34 mouse cellular contexts compared by ENCODE assay signal in genomic region chr10:92400587-92401090, GRCm38 (mm10).
A peak's percentile ranks its signal among the peaks of the same experiment; 100 is the strongest.
DNase-seq lines count a peak whose midpoint lies in the region; ATAC-seq and TF ChIP-seq lines count a peak whose summit lies in the region.
"Had no signal": no experiment of that assay in that cellular context is flagged by ENCODE, and none has a peak within 500 bp of the region (broad histone marks: within the 10 kb centered on the region; RNA-seq: fewer than 3 reads in every experiment).

No protein-coding gene starts in this region.

- no peak for TF ChIP-seq CTCF in forebrain, postnatal 0 days (IDR thresholded peaks at IDR 0.05; ENCODE audit: low read depth)

- H3K9me3 ChIP-seq in forebrain, embryonic 13.5 days (replicated peaks): no peaks in the 10 kb centered on the region
- H3K9me3 ChIP-seq in forebrain, postnatal 0 days (ENCODE audit: low read length): no peaks in the 10 kb centered on the region
- no peaks in the 10 kb centered on the region for H3K9me3 ChIP-seq in midbrain, embryonic 10.5 days (replicated peaks)
- no peaks in the 10 kb centered on the region for H3K9me3 ChIP-seq in midbrain, embryonic 15.5 days
- H3K9me3 ChIP-seq: embryonic facial prominence, embryonic 13.5 days; heart, embryonic 10.5 days; heart, embryonic 15.5 days; limb, embryonic 10.5 days; limb, embryonic 15.5 days; liver, embryonic 13.5 days; neural tube, embryonic 15.5 days; stomach, embryonic 15.5 days had no signal

- WGBS in forebrain, embryonic 13.5 days: 66% methylated on average over 5 of the region's 5 CpGs
- WGBS in forebrain, postnatal 0 days: 62% methylated on average over 5 of the region's 5 CpGs
- 86% methylated on average over 5 of the region's 5 CpGs for WGBS in midbrain, embryonic 10.5 days
- 66% methylated on average over 5 of the region's 5 CpGs for WGBS in midbrain, embryonic 15.5 days

- H3K4me3 ChIP-seq in forebrain, embryonic 13.5 days: no peak overlapping the region
- H3K4me3 ChIP-seq in forebrain, postnatal 0 days (ENCODE audit: low read depth, low read length): no peak overlapping the region
- no peak overlapping the region for H3K4me3 ChIP-seq in midbrain, embryonic 10.5 days
- no peak overlapping the region for H3K4me3 ChIP-seq in midbrain, embryonic 15.5 days
- H3K4me3 ChIP-seq: embryonic facial prominence, embryonic 13.5 days; erythroblast, embryonic 14.5 days; heart, embryonic 10.5 days; heart, embryonic 15.5 days; limb, embryonic 10.5 days; limb, embryonic 15.5 days; liver, embryonic 13.5 days; megakaryocyte, embryonic 14.5 days; neural tube, embryonic 15.5 days; stomach, embryonic 15.5 days had no signal

- H3K27me3 ChIP-seq in forebrain, embryonic 13.5 days: peaks cover under 1% of the 10 kb centered on the region; the same call in 1 of the 2 replicates
- H3K27me3 ChIP-seq in forebrain, postnatal 0 days (ENCODE audit: insufficient read depth, low read length): no peaks in the 10 kb centered on the region
- no peaks in the 10 kb centered on the region for H3K27me3 ChIP-seq in midbrain, embryonic 10.5 days (ENCODE audit: low read depth, poor library complexity, severe bottlenecking)
- no peaks in the 10 kb centered on the region for H3K27me3 ChIP-seq in midbrain, embryonic 15.5 days (replicated peaks)
- H3K27me3 ChIP-seq: embryonic facial prominence, embryonic 13.5 days; heart, embryonic 15.5 days; limb, embryonic 15.5 days; liver, embryonic 13.5 days; megakaryocyte, embryonic 14.5 days; neural tube, embryonic 15.5 days; stomach, embryonic 15.5 days had no signal

- H3K36me3 ChIP-seq in forebrain, embryonic 13.5 days (ENCODE audit: poor library complexity, severe bottlenecking): no peaks in the 10 kb centered on the region
- no peaks in the 10 kb centered on the region for H3K36me3 ChIP-seq in forebrain, postnatal 0 days (ENCODE audit: insufficient read depth)
- H3K36me3 ChIP-seq in midbrain, embryonic 10.5 days: no peaks in the 10 kb centered on the region
- no peaks in the 10 kb centered on the region for H3K36me3 ChIP-seq in midbrain, embryonic 15.5 days (replicated peaks)
- H3K36me3 ChIP-seq: embryonic facial prominence, embryonic 13.5 days; G1E; heart, embryonic 10.5 days; heart, embryonic 15.5 days; limb, embryonic 10.5 days; limb, embryonic 15.5 days; liver, embryonic 13.5 days; neural tube, embryonic 15.5 days; stomach, embryonic 15.5 days had no signal

- peak; percentile 21; the same call in 1 of the 2 replicates for ATAC-seq in forebrain, embryonic 13.5 days
- ATAC-seq in forebrain, postnatal 0 days: no peak
- no peak for ATAC-seq in midbrain, embryonic 15.5 days (replicated peaks)
- ATAC-seq: inflammation-experienced regulatory T-cells, adult 6 months; lung, postnatal 0 days had no signal

- no peak overlapping the region for H3K4me2 ChIP-seq in forebrain, embryonic 13.5 days
- H3K4me2 ChIP-seq in forebrain, postnatal 0 days (ENCODE audit: low read depth): no peak overlapping the region
- H3K4me2 ChIP-seq in midbrain, embryonic 15.5 days: no peak overlapping the region
- H3K4me2 ChIP-seq: embryonic facial prominence, embryonic 13.5 days; heart, embryonic 15.5 days; hindbrain, embryonic 14.5 days; limb, embryonic 15.5 days; liver, embryonic 13.5 days; neural tube, embryonic 15.5 days; stomach, embryonic 15.5 days had no signal

- H3K4me1 ChIP-seq in forebrain, embryonic 13.5 days: peaks cover 28% of the 10 kb centered on the region
- H3K4me1 ChIP-seq in forebrain, postnatal 0 days (ENCODE audit: insufficient read depth): peaks cover 5% of the 10 kb centered on the region; the same call in 1 of the 2 replicates
- peaks cover 14% of the 10 kb centered on the region for H3K4me1 ChIP-seq in midbrain, embryonic 10.5 days
- H3K4me1 ChIP-seq in midbrain, embryonic 15.5 days: no peaks in the 10 kb centered on the region
- H3K4me1 ChIP-seq: embryonic facial prominence, embryonic 13.5 days; heart, embryonic 10.5 days; heart, embryonic 15.5 days; limb, embryonic 10.5 days; limb, embryonic 15.5 days; liver, embryonic 13.5 days; megakaryocyte, embryonic 14.5 days; stomach, embryonic 15.5 days had no signal

- no peak overlapping the region for H3K9ac ChIP-seq in forebrain, embryonic 13.5 days
- no peak overlapping the region for H3K9ac ChIP-seq in forebrain, postnatal 0 days
- H3K9ac ChIP-seq in midbrain, embryonic 15.5 days: no peak overlapping the region
- H3K9ac ChIP-seq: embryonic facial prominence, embryonic 13.5 days; heart, embryonic 15.5 days; hindbrain, embryonic 14.5 days; limb, embryonic 15.5 days; liver, embryonic 13.5 days; neural tube, embryonic 15.5 days; stomach, embryonic 15.5 days had no signal

- DNase-seq in forebrain, postnatal 0 days: no peak
- no peak for DNase-seq in midbrain, embryonic 10.5 days (ENCODE audit: low spot score)
- DNase-seq in ES-CJ7 (ENCODE audit: low read depth, low spot score) (peak; percentile 64), ZHBTc4 (ENCODE audit: low read depth, low spot score) (peak; percentile 64)
- no peak for DNase-seq in right cerebral cortex, adult 18-20 months
- DNase-seq: adrenal gland, postnatal 25 days; B cell, adult 2 months; cerebellum, adult 8-10 months; cerebellum, postnatal 25 days; gastrocnemius, postnatal 25 days; heart, adult 11 months; kidney, adult 11 months; kidney, postnatal 14 days; layer of hippocampus, adult 9-11 months; liver, embryonic 13.5 days; lung, adult 18-20 months; lung, postnatal 4 days; retina, postnatal 1 day; right cerebral cortex, postnatal 25 days had no signal

- 0 out of 2 replicates have a peak overlapping the region, but pooled peaks have one; percentile 21 for H3K27ac ChIP-seq in forebrain, embryonic 13.5 days
- H3K27ac ChIP-seq in forebrain, postnatal 0 days (ENCODE audit: low read depth, low read length): no peak overlapping the region
- peak overlapping the region; percentile 57; the same call in 1 of the 2 replicates for H3K27ac ChIP-seq in midbrain, embryonic 10.5 days (replicated peaks)
- H3K27ac ChIP-seq in midbrain, embryonic 15.5 days: no peak overlapping the region
- H3K27ac ChIP-seq: embryonic facial prominence, embryonic 13.5 days; heart, embryonic 10.5 days; heart, embryonic 15.5 days; hindbrain, embryonic 14.5 days; limb, embryonic 10.5 days; limb, embryonic 15.5 days; liver, embryonic 13.5 days; neural tube, embryonic 15.5 days; stomach, embryonic 15.5 days had no signal

Comparison
In these comparisons a context has a peak if more than half of its experiments do, and no peak if none do; other contexts are left out.
1. H3K27ac ChIP-seq: peak in forebrain, embryonic 13.5 days (single experiment) and midbrain, embryonic 10.5 days (single experiment); none in forebrain, postnatal 0 days (single experiment) and midbrain, embryonic 15.5 days (single experiment).
2. DNase-seq: peak in ES-CJ7 (single experiment) and ZHBTc4 (single experiment); none in forebrain, postnatal 0 days (single experiment), midbrain, embryonic 10.5 days (single experiment) and right cerebral cortex, adult 18-20 months (single experiment).